8 mouse cellular contexts compared by ENCODE assay signal in the genomic region with DNA sequence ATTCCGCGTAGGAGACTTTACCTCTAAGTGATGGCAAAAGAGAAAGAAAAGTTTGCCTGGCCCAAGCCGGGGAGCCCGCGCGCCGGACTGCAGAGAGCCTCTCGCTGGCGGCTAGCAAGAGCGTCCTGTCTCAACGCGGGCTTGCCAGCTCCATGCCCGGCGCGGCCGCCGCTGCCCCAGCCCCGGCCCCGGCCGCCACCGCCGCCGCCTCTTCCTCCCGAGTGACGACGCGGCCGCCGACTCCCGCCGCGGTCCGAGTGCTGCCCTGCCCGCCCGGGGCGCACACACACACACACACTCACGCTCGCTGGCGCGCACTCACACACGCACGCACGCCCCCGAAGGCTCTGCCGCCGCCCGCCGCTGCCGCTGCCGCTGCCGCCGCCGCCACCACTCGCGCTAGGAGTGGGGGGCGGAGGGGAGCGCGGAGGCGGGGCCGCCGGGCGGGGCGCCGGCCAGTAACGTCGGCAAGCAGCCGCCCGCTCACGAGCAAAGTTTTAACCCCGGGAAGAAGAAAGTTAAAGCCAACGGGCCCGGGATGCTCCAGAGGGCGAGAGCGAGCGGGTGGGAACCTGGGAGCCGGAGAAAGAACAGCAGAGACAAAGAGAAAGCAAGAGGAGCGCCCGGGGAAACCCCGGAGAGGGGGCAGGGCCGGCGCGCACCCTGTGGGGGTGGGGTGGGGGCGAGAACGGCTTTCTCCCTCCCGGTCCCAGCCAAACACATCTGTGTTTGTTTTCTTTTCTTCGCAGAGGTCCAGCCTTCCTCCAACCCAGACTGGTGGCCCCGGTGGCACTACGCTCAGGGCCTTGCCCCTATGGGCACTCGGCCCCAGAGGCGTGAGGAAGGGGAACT. TPM values are rescaled to one million over a fixed set of nuclear protein-coding genes. Genes with fewer than 3 reads are reported as not detected.
DNase-seq lines count a peak whose midpoint lies in the region; ATAC-seq lines count a peak whose summit lies in the region.

No protein-coding gene starts in this region.

- peak overlapping the region; percentile 64 for H3K9ac ChIP-seq in forebrain, embryonic 16.5 days (replicated peaks; ENCODE audit: low read depth, low read length)
- H3K9ac ChIP-seq in hindbrain, embryonic 11.5 days (ENCODE audit: low read depth, low read length) = peak overlapping the region; percentile 92
- H3K9ac ChIP-seq in limb, embryonic 12.5 days (replicated peaks) = peak overlapping the region; percentile 71
- peak overlapping the region; percentile 80 for H3K9ac ChIP-seq in midbrain, embryonic 13.5 days (replicated peaks)
- peak overlapping the region; percentile 75 for H3K9ac ChIP-seq in stomach, embryonic 16.5 days (ENCODE audit: low read length)

- DNase-seq in ES-CJ7 (ENCODE audit: low read depth, low spot score) = peak; percentile 56
- DNase-seq in adrenal gland, postnatal 14 days = peak; percentile 61
- peak; percentile 84 for DNase-seq in hindbrain, embryonic 11.5 days (ENCODE audit: low spot score)
- no peak for DNase-seq in frontal cortex, adult 2 months (ENCODE audit: extremely low spot score in 1 of 2, low spot score in 1 of 2)

- H3K4me1 ChIP-seq in forebrain, embryonic 16.5 days (replicated peaks; ENCODE audit: control insufficient read depth, insufficient read depth, low read length) = peaks cover 36% of the 10 kb centered on the region
- H3K4me1 ChIP-seq in hindbrain, embryonic 11.5 days (replicated peaks; ENCODE audit: control insufficient read depth, insufficient read depth, low read length) = peaks cover 16% of the 10 kb centered on the region
- peaks cover 49% of the 10 kb centered on the region for H3K4me1 ChIP-seq in limb, embryonic 12.5 days (replicated peaks)
- peaks cover 55% of the 10 kb centered on the region for H3K4me1 ChIP-seq in midbrain, embryonic 13.5 days (replicated peaks)
- H3K4me1 ChIP-seq in stomach, embryonic 16.5 days (ENCODE audit: control insufficient read depth, insufficient read depth, low read length) = peaks cover 19% of the 10 kb centered on the region

- H3K4me2 ChIP-seq in forebrain, embryonic 16.5 days (ENCODE audit: low read length) = peak overlapping the region; percentile 95
- peak overlapping the region; percentile 89 for H3K4me2 ChIP-seq in hindbrain, embryonic 11.5 days (replicated peaks; ENCODE audit: low read depth, low read length)
- peak overlapping the region; percentile 93 for H3K4me2 ChIP-seq in limb, embryonic 12.5 days
- H3K4me2 ChIP-seq in midbrain, embryonic 13.5 days (replicated peaks) = peak overlapping the region; percentile 94
- H3K4me2 ChIP-seq in stomach, embryonic 16.5 days (ENCODE audit: low read depth, low read length) = peak overlapping the region; percentile 81

- H3K9me3 ChIP-seq in forebrain, embryonic 16.5 days (ENCODE audit: control insufficient read depth, low read length) = no peaks in the 10 kb centered on the region
- no peaks in the 10 kb centered on the region for H3K9me3 ChIP-seq in hindbrain, embryonic 11.5 days (ENCODE audit: control insufficient read depth, low read length)
- H3K9me3 ChIP-seq in limb, embryonic 12.5 days = no peaks in the 10 kb centered on the region
- no peaks in the 10 kb centered on the region for H3K9me3 ChIP-seq in midbrain, embryonic 13.5 days
- H3K9me3 ChIP-seq in stomach, embryonic 16.5 days (replicated peaks; ENCODE audit: control insufficient read depth, low read length) = no peaks in the 10 kb centered on the region

- peak; percentile 63 for ATAC-seq in forebrain, embryonic 16.5 days
- ATAC-seq in hindbrain, embryonic 11.5 days (ENCODE audit: low FRiP score) = peak; percentile 69
- ATAC-seq in limb, embryonic 12.5 days (ENCODE audit: insufficient number of reproducible peaks, insufficient read depth, low FRiP score, low TSS enrichment, low read depth) = peak; percentile 30; the same call in 1 of the 2 replicates
- peak; percentile 68 for ATAC-seq in midbrain, embryonic 13.5 days
- ATAC-seq in stomach, embryonic 16.5 days (ENCODE audit: insufficient read depth, low FRiP score) = peak; percentile 77

- 1% methylated on average over 71 of the region's 90 CpGs for WGBS in forebrain, embryonic 16.5 days
- WGBS in hindbrain, embryonic 11.5 days = under 1% methylated on average over 49 of the region's 90 CpGs
- under 1% methylated on average over 83 of the region's 90 CpGs for WGBS in limb, embryonic 12.5 days
- under 1% methylated on average over 73 of the region's 90 CpGs for WGBS in midbrain, embryonic 13.5 days
- WGBS in stomach, embryonic 16.5 days = 2% methylated on average over 68 of the region's 90 CpGs

- peak overlapping the region; percentile 41 for H3K27ac ChIP-seq in forebrain, embryonic 16.5 days (ENCODE audit: low read length)
- H3K27ac ChIP-seq in hindbrain, embryonic 11.5 days (ENCODE audit: low read depth, low read length) = peak overlapping the region; percentile 91
- H3K27ac ChIP-seq in limb, embryonic 12.5 days = peak overlapping the region; percentile 78
- peak overlapping the region; percentile 80 for H3K27ac ChIP-seq in midbrain, embryonic 13.5 days
- H3K27ac ChIP-seq in stomach, embryonic 16.5 days (ENCODE audit: low read length) = peak overlapping the region; percentile 73

- H3K4me3 ChIP-seq in forebrain, embryonic 16.5 days (replicated peaks; ENCODE audit: low read length) = peak overlapping the region; percentile 65
- H3K4me3 ChIP-seq in hindbrain, embryonic 11.5 days (ENCODE audit: low read depth, low read length) = peak overlapping the region; percentile 68
- H3K4me3 ChIP-seq in limb, embryonic 12.5 days (replicated peaks) = peak overlapping the region; percentile 69
- H3K4me3 ChIP-seq in midbrain, embryonic 13.5 days (replicated peaks) = peak overlapping the region; percentile 52
- peak overlapping the region; percentile 64 for H3K4me3 ChIP-seq in stomach, embryonic 16.5 days (replicated peaks; ENCODE audit: low read length)

- no peaks in the 10 kb centered on the region for H3K36me3 ChIP-seq in forebrain, embryonic 16.5 days (ENCODE audit: control insufficient read depth, insufficient read depth)
- no peaks in the 10 kb centered on the region for H3K36me3 ChIP-seq in hindbrain, embryonic 11.5 days (ENCODE audit: control insufficient read depth, insufficient read depth, low read length)
- no peaks in the 10 kb centered on the region for H3K36me3 ChIP-seq in limb, embryonic 12.5 days
- no peaks in the 10 kb centered on the region for H3K36me3 ChIP-seq in midbrain, embryonic 13.5 days
- H3K36me3 ChIP-seq in stomach, embryonic 16.5 days (ENCODE audit: control insufficient read depth, insufficient read depth, low read length) = no peaks in the 10 kb centered on the region

- peaks cover 49% of the 10 kb centered on the region for H3K27me3 ChIP-seq in forebrain, embryonic 16.5 days (replicated peaks; ENCODE audit: control insufficient read depth, insufficient read depth, low read length)
- H3K27me3 ChIP-seq in hindbrain, embryonic 11.5 days (ENCODE audit: control insufficient read depth, insufficient read depth, low read length) = peaks cover 72% of the 10 kb centered on the region
- peaks cover 95% of the 10 kb centered on the region for H3K27me3 ChIP-seq in limb, embryonic 12.5 days
- peaks cover 94% of the 10 kb centered on the region for H3K27me3 ChIP-seq in midbrain, embryonic 13.5 days
- H3K27me3 ChIP-seq in stomach, embryonic 16.5 days (ENCODE audit: control insufficient read depth, insufficient read depth, low read length) = peaks cover 29% of the 10 kb centered on the region

RNA-seq across cellular contexts. Expression of a gene that starts 13.8 kb away (rescaled TPM):
- total RNA-seq in adrenal gland, postnatal 14 days (2021) = 7.5 and 8.8 TPM in 2 replicates
- polyA plus RNA-seq in forebrain, embryonic 16.5 days (2015; fragmentation: Nextera tagmentation; extraction: Ambion mirVana) = 6.8 and 9.4 TPM in 2 replicates
- 7.7 and 11.9 TPM in 2 replicates for polyA plus RNA-seq in hindbrain, embryonic 11.5 days (2014; fragmentation: Nextera tagmentation; extraction: Ambion mirVana)
- polyA plus RNA-seq in limb, embryonic 12.5 days (2016; fragmentation: Nextera tagmentation; extraction: Ambion mirVana) = 10.2 and 14.2 TPM in 2 replicates
- polyA plus RNA-seq in midbrain, embryonic 13.5 days (2015; fragmentation: Nextera tagmentation; extraction: Ambion mirVana) = 17.3 and 31.0 TPM in 2 replicates
- 11.3 and 13.5 TPM in 2 replicates for polyA plus RNA-seq in stomach, embryonic 16.5 days (2015; fragmentation: Nextera tagmentation; extraction: Ambion mirVana)
- polyA plus RNA-seq in frontal cortex, adult 2 months (2012; rRNA removed) = 6.0 and 6.2 TPM in 2 replicates

RNA-seq across cellular contexts. Expression of a gene that starts 45.1 kb away (rescaled TPM):
- total RNA-seq in adrenal gland, postnatal 14 days (2021) = 0.67 and 4.2 TPM in 2 replicates
- 0.11 and 0.14 TPM in 2 replicates for polyA plus RNA-seq in forebrain, embryonic 16.5 days (2015; fragmentation: Nextera tagmentation; extraction: Ambion mirVana)
- polyA plus RNA-seq in hindbrain, embryonic 11.5 days (2014; fragmentation: Nextera tagmentation; extraction: Ambion mirVana) = 0.73 and 0.74 TPM in 2 replicates
- polyA plus RNA-seq in limb, embryonic 12.5 days (2016; fragmentation: Nextera tagmentation; extraction: Ambion mirVana) = 0.25 and 0.58 TPM in 2 replicates
- polyA plus RNA-seq in midbrain, embryonic 13.5 days (2015; fragmentation: Nextera tagmentation; extraction: Ambion mirVana) = 0.24 and 0.50 TPM in 2 replicates
- 0.65 and 0.79 TPM in 2 replicates for polyA plus RNA-seq in stomach, embryonic 16.5 days (2015; fragmentation: Nextera tagmentation; extraction: Ambion mirVana)
- polyA plus RNA-seq in frontal cortex, adult 2 months (2012; rRNA removed) = 1.5 and 2.0 TPM in 2 replicates

Comparison
In these comparisons a context has a peak if more than half of its experiments do, and no peak if none do; other contexts are left out.
1. DNase-seq: peak in ES-CJ7 (single experiment), adrenal gland, postnatal 14 days (single experiment) and hindbrain, embryonic 11.5 days (single experiment); none in frontal cortex, adult 2 months (0 of 2).
2. H3K27ac ChIP-seq: peak in every context shown above with its lines; median percentile 91 in hindbrain, embryonic 11.5 days; 80 in midbrain, embryonic 13.5 days; 78 in limb, embryonic 12.5 days; 73 in stomach, embryonic 16.5 days; 41 in forebrain, embryonic 16.5 days.
3. Peak in every context shown above with its lines, with median percentiles within 50 percentile points of each other: ATAC-seq, H3K4me2 ChIP-seq, H3K4me3 ChIP-seq and H3K9ac ChIP-seq.